Mouse (Mus musculus): ENCODE measurements around the gene Mea1.

- no peak for TF ChIP-seq GATA1 (IDR thresholded peaks at IDR 0.05; ENCODE audit: low read length)
- TF ChIP-seq TAL1 (IDR thresholded peaks at IDR 0.05; ENCODE audit: low read length): no peak
Observed at GRCm38 (mm10) chr17:46645561-46646321, 32.9 kb upstream of the Mea1 start, which contains the start of the genes Klc4 and Mrpl2.
